Mouse (Mus musculus) central nervous system, embryonic 18 days (tissue): ENCODE results near the gene Cacng6. TPM values are rescaled to one million over a fixed set of nuclear protein-coding genes. Genes with fewer than 3 reads are reported as not detected.

Source experiments
- polyA plus RNA-seq: library from polyadenylated mRNA; depleted of rRNA; stranded (reverse); fragments of >200 nt; gene quantifications from 2 replicates; pipeline ENCODE4 v1.2.3, GENCODE M21; 2012; rRNA removed

Gene Cacng6
- 0.26 and 0.79 TPM in 2 replicates for polyA plus RNA-seq

DNA sequence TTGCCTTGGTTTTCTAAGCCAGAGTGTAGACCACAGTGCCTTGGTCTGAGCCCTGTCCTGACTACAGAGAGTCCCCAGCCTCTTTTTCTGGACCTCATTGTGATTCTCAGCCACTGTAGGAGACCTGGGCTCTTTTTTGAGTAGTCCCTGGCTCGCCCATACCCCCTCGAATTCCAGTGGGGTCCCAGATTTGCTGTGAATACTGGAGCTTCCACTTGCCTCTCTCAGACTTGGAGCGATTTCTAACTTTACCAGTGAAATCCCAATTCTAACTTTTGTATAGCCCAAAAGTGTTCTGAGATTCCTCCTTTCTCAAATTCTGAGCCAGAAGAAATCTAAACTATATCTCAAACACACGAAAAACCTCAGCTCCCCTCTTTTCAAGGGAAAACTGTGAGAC lies at the start of gene Cacng6:
Gene Cacng6 (plus strand): TSS at position 301 of the 400 bp plus-strand sequence.

GRCm38 (mm10) chr7:3390413-3391080 lies 33.4 kb upstream of the Cacng6 start, which contains the start of gene Cacng8:
Gene Cacng8 (plus strand): TSS chr7:3390683.

Other genes with a start within 250 kb of the Cacng6 start
- 0.01 and 0.05 TPM in 2 replicates for gene Nlrp12, start 174.5 kb upstream of the Cacng6 start, polyA plus RNA-seq
- 48.4 and 53.2 TPM in 2 replicates for gene Myadm, start 135.1 kb upstream of the Cacng6 start, polyA plus RNA-seq
- gene Prkcg, start 135.0 kb upstream of the Cacng6 start, polyA plus RNA-seq, result 17.4 and 22.6 TPM in 2 replicates
- gene Cacng7, start 91.2 kb upstream of the Cacng6 start, polyA plus RNA-seq, result 92.0 and 115 TPM in 2 replicates
- 27.4 and 34.5 TPM in 2 replicates for gene Cacng8, start 33.5 kb upstream of the Cacng6 start, polyA plus RNA-seq
- 0.05 TPM in 1 of 2 replicates, not detected in the other for gene Tarm1, start 78.4 kb downstream of the Cacng6 start, polyA plus RNA-seq
- 2.0 and 2.9 TPM in 2 replicates for gene Oscar, start 192.0 kb downstream of the Cacng6 start, polyA plus RNA-seq
- gene Ndufa3, start 193.2 kb downstream of the Cacng6 start, polyA plus RNA-seq, result 267 and 278 TPM in 2 replicates
- gene Tfpt, start 205.7 kb downstream of the Cacng6 start, polyA plus RNA-seq, result 36.2 and 36.8 TPM in 2 replicates
- gene Prpf31, start 205.8 kb downstream of the Cacng6 start, polyA plus RNA-seq, result 68.3 and 70.2 TPM in 2 replicates
- 38.3 and 44.8 TPM in 2 replicates for gene Cnot3, start 221.1 kb downstream of the Cacng6 start, polyA plus RNA-seq
- 8.5 and 10.0 TPM in 2 replicates for gene Leng1, start 241.6 kb downstream of the Cacng6 start, polyA plus RNA-seq